Mouse (Mus musculus) stomach, embryonic 15.5 days (tissue): ENCODE data around the gene Itgb3bp. TPM values are rescaled to one million over a fixed set of nuclear protein-coding genes. Genes with fewer than 3 reads are reported as not detected.

Experiments used
- ATAC-seq: fragments of 200-750 bp; cut with Nextera tagmentation; 2 replicates; pipeline ENCODE4 v1.8.0; 2017; ENCODE audit warnings: low read depth, moderate number of reproducible peaks, moderate TSS enrichment; ENCODE audit not compliant: insufficient read depth, low FRiP score
- H3K27ac ChIP-seq: fragments of 300-500 bp; sonication (generic); 2 replicates; pipeline ENCODE4 v1.5.1; 2015; ENCODE audit warnings: mild to moderate bottlenecking, inconsistent platforms
- H3K27me3 ChIP-seq: fragments of 300-500 bp; sonication (generic); replicated peaks from 2 replicates; pipeline ENCODE4 v1.6.1; 2015; ENCODE audit warnings: inconsistent platforms
- H3K36me3 ChIP-seq: fragments of 300-500 bp; sonication (generic); 2 replicates; pipeline ENCODE4 v1.6.1; 2015; ENCODE audit warnings: inconsistent platforms
- H3K4me1 ChIP-seq: fragments of 300-500 bp; sonication (generic); 2 replicates; pipeline ENCODE4 v1.6.1; 2015; ENCODE audit warnings: inconsistent platforms
- H3K4me2 ChIP-seq: fragments of 300-500 bp; sonication (generic); 2 replicates; pipeline ENCODE4 v1.6.1; 2015; ENCODE audit warnings: mild to moderate bottlenecking, inconsistent platforms
- H3K4me3 ChIP-seq: fragments of 300-500 bp; sonication (generic); replicated peaks from 2 replicates; pipeline ENCODE4 v1.5.1; 2015; ENCODE audit warnings: inconsistent platforms
- H3K9ac ChIP-seq: fragments of 300-500 bp; sonication (generic); 2 replicates; pipeline ENCODE4 v1.6.1; 2015; ENCODE audit warnings: inconsistent platforms
- H3K9me3 ChIP-seq: fragments of 300-500 bp; sonication (generic); 2 replicates; pipeline ENCODE4 v1.6.1; 2016; ENCODE audit warnings: inconsistent platforms
- WGBS: fragments of 180-500 bp; shearing (Covaris S2); methylation state at CpG from one replicate; pipeline ENCODE4 v1.1.7; 2015; 5-methylcytosine and 5-hydroxymethylcytosine counted together
- polyA plus RNA-seq: library from polyadenylated mRNA; unstranded; fragments of >200 nt; fragmentation: Nextera tagmentation; extraction: Ambion mirVana; gene quantifications from 2 replicates; pipeline ENCODE4 v1.2.1, GENCODE M21; 2015

Itgb3bp gene
- polyA plus RNA-seq, 1 experiment from 2014 or later: 37.3 TPM

GRCm38 (mm10) chr4:99955396-99955795 is 25.8 kb upstream of the Itgb3bp start:
- no peak for ATAC-seq
- Histone ChIP-seq H3K36me3 (no peaks in the 10 kb centered on the region), H3K9ac (no peak overlapping the region), H3K4me1 (peaks cover 5% of the 10 kb centered on the region; the same call in 1 of the 2 replicates), H3K4me2 (no peak overlapping the region), H3K4me3 (no peak overlapping the region), H3K27me3 (no peaks in the 10 kb centered on the region), H3K9me3 (no peaks in the 10 kb centered on the region), H3K27ac (no peak overlapping the region)
- WGBS: 81% methylated on average over 10 of the region's 10 CpGs

DNA sequence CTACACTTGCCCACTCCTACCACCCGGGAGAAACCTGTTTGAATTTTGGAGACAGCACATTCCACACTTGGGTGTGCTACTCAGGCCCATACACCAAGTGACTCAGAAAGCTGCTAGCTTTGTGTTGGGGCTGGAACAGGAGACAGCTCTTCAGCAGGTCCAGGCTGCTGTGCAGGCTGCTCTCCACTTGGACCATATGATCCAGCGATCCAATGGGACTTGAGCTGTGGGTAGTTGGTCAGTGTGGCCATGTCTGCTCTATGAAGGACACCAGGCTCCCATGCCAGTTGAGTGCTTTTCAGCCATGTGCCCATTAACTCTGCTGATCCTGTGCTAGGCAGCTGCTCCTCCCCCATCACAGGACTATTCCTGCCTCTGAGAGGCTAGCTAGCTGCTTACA is 24.3 kb upstream of the Itgb3bp start:
- no peaks in the 10 kb centered on the region for H3K9me3 ChIP-seq
- 74% methylated on average over 2 of the region's 2 CpGs for WGBS
- no peaks in the 10 kb centered on the region for H3K36me3 ChIP-seq
- no peak overlapping the region for H3K27ac ChIP-seq
- no peak for ATAC-seq
- H3K4me3 ChIP-seq: no peak overlapping the region
- peaks cover 5% of the 10 kb centered on the region; the same call in 1 of the 2 replicates for H3K4me1 ChIP-seq
- no peak overlapping the region for H3K4me2 ChIP-seq
- H3K27me3 ChIP-seq: no peaks in the 10 kb centered on the region
- no peak overlapping the region for H3K9ac ChIP-seq

- 95% methylated on average over 1 of the region's 1 CpGs for WGBS
- Histone ChIP-seq H3K4me1 (peaks cover 3% of the 10 kb centered on the region; the same call in 1 of the 2 replicates), H3K27me3 (no peaks in the 10 kb centered on the region), H3K27ac (no peak overlapping the region), H3K9ac (no peak overlapping the region), H3K4me2 (no peak overlapping the region), H3K36me3 (no peaks in the 10 kb centered on the region), H3K9me3 (no peaks in the 10 kb centered on the region), H3K4me3 (no peak overlapping the region)
- ATAC-seq: no peak
Measured at GRCm38 (mm10) chr4:99947896-99948295, 18.3 kb upstream of the Itgb3bp start.

- H3K4me1 ChIP-seq: no peaks in the 10 kb centered on the region
- 54% methylated on average over 1 of the region's 1 CpGs for whole genome bisulfite sequencing
- H3K27ac ChIP-seq: no peak overlapping the region
- H3K9ac ChIP-seq: no peak overlapping the region
- H3K4me3 ChIP-seq: no peak overlapping the region
- no peak for ATAC-seq
- no peak overlapping the region for H3K4me2 ChIP-seq
- no peaks in the 10 kb centered on the region for H3K27me3 ChIP-seq
- H3K9me3 ChIP-seq: no peaks in the 10 kb centered on the region
- no peaks in the 10 kb centered on the region for H3K36me3 ChIP-seq
Measured at GRCm38 (mm10) chr4:99947192-99947591, 17.6 kb upstream of the Itgb3bp start.

GRCm38 (mm10) chr4:99946516-99946915 is 16.9 kb upstream of the Itgb3bp start:
- 85% methylated on average over 2 of the region's 2 CpGs for WGBS
- Histone ChIP-seq H3K4me3 (no peak overlapping the region), H3K4me1 (0 out of 2 replicates have a peak, but pooled peaks cover 2% of the 10 kb centered on the region), H3K27me3 (no peaks in the 10 kb centered on the region), H3K9me3 (no peaks in the 10 kb centered on the region), H3K4me2 (no peak overlapping the region), H3K27ac (no peak overlapping the region), H3K36me3 (no peaks in the 10 kb centered on the region), H3K9ac (no peak overlapping the region)
- no peak for ATAC-seq

GRCm38 (mm10) chr4:99945011-99945410 is 15.4 kb upstream of the Itgb3bp start:
- Histone ChIP-seq H3K9me3 (no peaks in the 10 kb centered on the region), H3K4me2 (no peak overlapping the region), H3K27me3 (no peaks in the 10 kb centered on the region), H3K4me3 (no peak overlapping the region), H3K36me3 (no peaks in the 10 kb centered on the region), H3K9ac (no peak overlapping the region), H3K4me1 (0 out of 2 replicates have a peak, but pooled peaks cover 2% of the 10 kb centered on the region), H3K27ac (no peak overlapping the region)
- no peak for ATAC-seq
- 87% methylated on average over 7 of the region's 7 CpGs for WGBS

- 68% methylated on average over 2 of the region's 2 CpGs for WGBS
- no peak for ATAC-seq
Measured at GRCm38 (mm10) chr4:99944606-99945005, 15.0 kb upstream of the Itgb3bp start.

DNA sequence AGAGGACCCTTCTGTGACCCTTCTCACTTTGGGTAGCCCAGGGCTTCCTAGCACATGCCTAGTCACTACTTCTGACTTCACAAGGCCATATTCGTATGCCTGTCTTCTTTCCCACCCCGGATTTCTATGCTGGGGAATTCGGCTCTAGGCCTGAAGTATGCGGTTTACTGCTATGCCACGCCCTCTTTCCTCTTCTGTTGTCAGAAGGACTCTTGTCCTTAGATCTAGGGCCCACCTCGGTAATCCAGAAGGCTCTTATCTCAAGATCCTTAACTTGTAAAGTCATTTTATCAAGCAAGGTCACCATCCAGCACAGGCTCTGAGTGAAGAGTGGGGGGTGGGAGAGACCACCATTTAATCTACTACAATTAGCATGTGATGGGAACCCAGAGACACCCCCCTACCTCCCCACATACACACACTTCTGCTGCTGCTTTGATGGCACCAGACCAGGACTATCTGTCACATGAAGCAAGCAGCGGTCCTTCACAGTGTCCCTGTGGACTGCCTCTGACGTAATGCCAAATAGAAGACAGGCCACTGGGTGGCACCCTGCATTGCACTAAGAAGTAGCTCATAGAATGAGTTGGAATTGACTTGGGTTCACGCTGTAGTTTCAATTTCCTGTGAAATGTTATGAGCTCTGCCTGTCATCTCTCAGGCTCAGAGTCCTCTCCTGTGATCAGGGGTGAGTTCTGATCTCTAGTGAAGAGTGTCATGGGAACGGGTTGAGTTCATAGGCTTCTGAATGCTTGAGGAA is 12.2 kb upstream of the Itgb3bp start:
- H3K9ac ChIP-seq: no peak overlapping the region
- H3K27me3 ChIP-seq: no peaks in the 10 kb centered on the region
- H3K4me2 ChIP-seq: no peak overlapping the region
- no peak overlapping the region for H3K4me3 ChIP-seq
- 0 out of 2 replicates have a peak, but pooled peaks cover 2% of the 10 kb centered on the region for H3K4me1 ChIP-seq
- H3K36me3 ChIP-seq: no peaks in the 10 kb centered on the region
- no peak for ATAC-seq
- 66% methylated on average over 10 of the region's 10 CpGs for WGBS
- no peak overlapping the region for H3K27ac ChIP-seq
- no peaks in the 10 kb centered on the region for H3K9me3 ChIP-seq

More at GRCm38 (mm10) chr4:99944606-99945005, 15.0 kb upstream of the Itgb3bp start:
- H3K27me3 ChIP-seq: no peaks in the 10 kb centered on the region
- no peak overlapping the region for H3K4me2 ChIP-seq
- H3K4me1 ChIP-seq: 0 out of 2 replicates have a peak, but pooled peaks cover 2% of the 10 kb centered on the region
- no peaks in the 10 kb centered on the region for H3K9me3 ChIP-seq
- no peaks in the 10 kb centered on the region for H3K36me3 ChIP-seq
- H3K9ac ChIP-seq: no peak overlapping the region
- no peak overlapping the region for H3K27ac ChIP-seq
- H3K4me3 ChIP-seq: no peak overlapping the region

GRCm38 (mm10) chr4:99939711-99940505 is 10.3 kb upstream of the Itgb3bp start:
- no peak overlapping the region for H3K4me2 ChIP-seq
- 0 out of 2 replicates have a peak, but pooled peaks cover 2% of the 10 kb centered on the region for H3K4me1 ChIP-seq
- ATAC-seq: no peak
- H3K9ac ChIP-seq: no peak overlapping the region
- H3K9me3 ChIP-seq: no peaks in the 10 kb centered on the region
- no peak overlapping the region for H3K27ac ChIP-seq
- peaks cover 6% of the 10 kb centered on the region; the same call in 1 of the 2 replicates for H3K36me3 ChIP-seq
- no peaks in the 10 kb centered on the region for H3K27me3 ChIP-seq
- WGBS: 54% methylated on average over 16 of the region's 16 CpGs
- H3K4me3 ChIP-seq: no peak overlapping the region

DNA sequence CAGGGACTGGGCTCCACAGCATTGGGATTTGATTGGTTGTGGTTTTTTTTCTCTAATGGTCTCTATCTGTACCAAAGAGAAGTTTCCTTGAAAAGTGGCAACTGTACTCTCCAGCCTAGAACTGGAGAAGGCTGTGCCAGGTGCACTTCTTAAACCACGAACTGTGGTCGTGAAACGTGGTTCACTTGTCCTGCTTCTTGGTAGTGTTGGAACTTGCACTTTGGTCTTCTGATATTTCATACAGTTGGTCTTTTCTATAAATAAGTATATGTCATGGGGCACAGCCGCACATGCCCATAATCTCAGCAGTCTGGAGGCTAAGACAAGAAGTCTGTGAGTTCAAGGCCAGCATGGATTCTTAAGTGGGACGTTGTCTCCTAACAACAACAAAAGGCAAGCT is 6.7 kb upstream of the Itgb3bp start:
- H3K4me1 ChIP-seq: 0 out of 2 replicates have a peak, but pooled peaks cover under 1% of the 10 kb centered on the region
- no peaks in the 10 kb centered on the region for H3K27me3 ChIP-seq
- no peak for ATAC-seq
- H3K4me3 ChIP-seq: no peak overlapping the region
- no peak overlapping the region for H3K9ac ChIP-seq
- H3K9me3 ChIP-seq: no peaks in the 10 kb centered on the region
- H3K4me2 ChIP-seq: no peak overlapping the region
- WGBS: 87% methylated on average over 5 of the region's 5 CpGs
- no peak overlapping the region for H3K27ac ChIP-seq
- H3K36me3 ChIP-seq: peaks cover 9% of the 10 kb centered on the region; the same call in 1 of the 2 replicates

DNA sequence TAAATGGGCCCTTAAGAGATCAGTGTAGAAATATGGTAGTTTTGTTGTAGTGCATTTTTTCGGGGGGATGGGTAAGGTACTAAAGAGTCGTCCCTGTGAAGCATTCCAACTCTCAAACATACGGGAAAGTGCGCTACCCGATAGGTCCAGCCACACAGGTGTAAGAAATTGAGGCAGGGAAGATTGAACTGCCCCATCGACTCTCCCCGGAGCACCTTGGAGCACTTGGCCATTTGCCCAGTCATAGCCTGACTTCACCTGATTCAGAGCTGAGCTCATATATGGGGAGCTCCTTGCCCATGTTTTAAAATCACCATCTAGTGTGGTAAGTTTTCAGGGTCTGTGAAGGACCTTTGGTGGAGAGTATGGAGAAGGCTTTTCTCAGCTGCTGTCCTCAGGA is 5.2 kb upstream of the Itgb3bp start:
- Histone ChIP-seq H3K4me3 (no peak overlapping the region), H3K36me3 (peaks cover 9% of the 10 kb centered on the region; the same call in 1 of the 2 replicates), H3K27me3 (no peaks in the 10 kb centered on the region), H3K9ac (no peak overlapping the region), H3K4me1 (0 out of 2 replicates have a peak, but pooled peaks cover 5% of the 10 kb centered on the region), H3K9me3 (no peaks in the 10 kb centered on the region), H3K27ac (no peak overlapping the region), H3K4me2 (no peak overlapping the region)
- 82% methylated on average over 7 of the region's 7 CpGs for WGBS
- no peak for ATAC-seq

DNA sequence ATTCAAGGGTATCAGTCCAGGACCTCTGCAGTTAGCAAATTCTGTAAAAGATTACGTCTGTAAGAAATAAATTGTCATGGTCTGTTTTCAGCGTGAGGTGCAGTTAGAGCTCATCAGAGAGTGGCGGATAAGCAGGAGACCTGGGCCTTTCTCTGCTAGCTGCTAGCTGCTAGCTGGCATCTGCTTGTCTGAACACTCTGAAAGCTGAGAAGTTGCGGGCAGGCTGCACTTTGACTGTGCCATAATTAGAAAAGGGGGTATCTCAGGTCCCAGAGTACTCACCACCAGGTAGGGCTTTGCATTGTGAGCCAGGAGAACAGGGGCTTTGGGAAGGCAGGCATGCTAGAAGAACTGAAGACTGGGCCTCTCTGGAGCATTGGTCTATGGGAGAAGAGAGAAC is 2.2 kb upstream of the Itgb3bp start:
- Histone ChIP-seq H3K36me3 (peaks cover 9% of the 10 kb centered on the region; the same call in 1 of the 2 replicates), H3K27ac (no peak overlapping the region), H3K27me3 (no peaks in the 10 kb centered on the region), H3K4me1 (0 out of 2 replicates have a peak, but pooled peaks cover 5% of the 10 kb centered on the region), H3K4me2 (no peak overlapping the region), H3K4me3 (no peak overlapping the region), H3K9ac (no peak overlapping the region), H3K9me3 (no peaks in the 10 kb centered on the region)
- WGBS: 83% methylated on average over 4 of the region's 4 CpGs
- no peak for ATAC-seq
